Mouse (Mus musculus) embryo, embryonic 9.5 days (tissue): ENCODE results near the gene Spats2l.

Experiments used
- DNase-seq: peaks from one replicate; pipeline ENCODE4 v3.0.0-alpha.2; 2017; ENCODE audit errors: extremely low spot score

The Spats2l gene

DNA sequence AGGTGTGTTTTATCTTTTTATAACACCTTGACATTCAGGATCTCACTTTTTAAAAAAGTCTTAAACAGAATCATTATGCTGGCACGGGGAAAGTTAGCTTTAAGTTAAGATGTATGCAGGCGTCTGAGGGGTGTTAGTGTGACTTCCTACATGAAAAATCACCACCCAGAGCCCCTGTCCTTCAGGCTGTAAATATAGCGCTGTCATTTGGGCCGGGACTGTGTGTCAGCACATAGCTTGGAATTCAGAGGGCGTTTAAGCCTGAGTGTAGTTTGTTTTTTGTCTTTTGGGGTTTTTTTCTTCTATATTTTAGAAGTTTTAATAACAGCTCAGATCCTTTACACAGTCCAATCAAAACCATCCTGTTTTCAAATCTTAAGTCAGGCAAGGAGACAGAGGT, 115.8 kb downstream of the Spats2l start:
- no peak for DNase-seq

DNA sequence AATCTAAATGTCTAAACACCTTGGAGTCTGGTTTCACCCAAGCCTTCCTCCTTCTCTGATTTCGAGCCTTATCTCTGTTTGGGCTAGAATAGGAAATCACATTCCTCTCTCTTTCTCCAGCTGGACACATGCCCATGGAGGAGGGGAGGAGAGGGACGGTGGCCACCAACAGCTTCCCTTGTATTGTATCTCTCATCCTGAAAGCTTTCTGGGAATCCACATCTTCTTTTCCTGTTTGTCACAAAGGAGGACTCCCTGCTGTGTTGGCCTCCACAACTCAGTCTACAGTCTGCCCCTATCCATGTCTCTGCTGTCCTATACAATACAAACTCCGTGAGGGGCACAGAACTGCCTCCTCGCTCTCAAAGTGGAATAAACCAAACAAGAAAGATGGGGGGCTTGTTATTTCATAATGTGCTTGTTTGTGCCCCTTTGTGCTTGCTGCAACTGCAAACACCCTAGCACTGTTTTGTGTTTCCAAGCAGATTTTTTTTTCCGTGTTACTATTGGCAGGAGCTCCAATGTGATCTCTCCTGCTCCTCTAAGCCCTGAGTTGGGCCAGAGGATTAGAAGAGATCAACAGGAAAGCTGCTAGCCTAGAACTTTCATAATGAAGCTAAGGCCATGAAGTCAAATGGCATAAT, 116.4 kb downstream of the Spats2l start:
- DNase-seq, result peak; percentile 14

DNA sequence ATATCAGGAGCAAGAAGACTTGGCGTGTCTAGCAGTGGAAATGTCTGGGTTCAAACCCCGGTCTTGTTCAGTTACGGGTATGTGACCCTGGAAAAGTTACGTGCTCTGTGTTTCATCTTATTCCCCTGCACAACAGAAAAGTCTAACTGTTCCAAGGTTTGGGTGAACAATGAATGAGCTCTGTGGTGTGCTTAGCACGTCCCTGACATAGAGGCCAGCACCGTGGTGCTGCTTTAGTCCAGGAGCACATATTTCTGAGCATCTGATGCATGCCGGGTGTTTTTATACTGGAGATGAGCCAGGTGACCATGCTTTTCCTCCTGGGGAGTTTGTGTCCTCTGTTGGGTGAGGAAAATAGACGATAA, 116.9 kb downstream of the Spats2l start:
- no peak for DNase-seq

DNA sequence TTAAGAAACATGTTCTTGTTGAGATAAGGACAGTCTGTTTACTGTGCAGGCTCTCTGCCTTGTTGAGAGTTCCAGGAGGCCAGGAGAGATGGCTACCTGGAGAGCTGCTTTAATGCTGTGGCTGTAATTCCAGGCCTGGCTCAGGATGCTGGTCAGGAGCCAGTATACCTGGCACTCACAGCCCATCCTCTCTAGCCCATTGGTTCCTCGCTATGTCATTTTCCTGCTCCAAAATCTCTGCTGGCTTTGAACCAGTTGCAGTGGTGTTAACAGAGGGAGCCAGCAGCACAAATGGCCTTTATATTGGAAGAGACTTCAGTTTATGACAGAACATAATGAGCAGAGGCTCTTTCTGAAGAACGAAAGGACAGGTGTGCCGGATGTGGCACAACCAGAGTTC, 127.5 kb downstream of the Spats2l start:
- no peak for DNase-seq

DNA sequence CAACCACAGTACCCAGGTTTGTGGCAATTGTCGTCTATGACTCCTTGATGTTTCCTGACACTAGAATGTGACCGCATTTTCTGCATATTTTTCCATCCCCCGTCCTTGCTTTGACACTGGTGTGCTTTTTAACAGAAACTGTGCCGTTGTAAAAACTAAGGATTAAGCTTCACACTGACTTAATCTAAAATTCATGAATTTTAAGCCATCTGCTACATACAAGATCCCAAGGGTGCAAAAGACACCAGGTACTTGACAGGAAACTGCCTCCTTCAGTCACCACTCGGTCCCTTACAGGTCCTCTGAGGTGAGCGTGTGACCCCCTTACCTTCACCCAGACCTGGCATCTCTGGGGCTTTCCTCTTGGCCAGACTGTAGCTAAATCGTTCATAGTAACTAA, 129.8 kb downstream of the Spats2l start:
- DNase-seq, result no peak

DNA sequence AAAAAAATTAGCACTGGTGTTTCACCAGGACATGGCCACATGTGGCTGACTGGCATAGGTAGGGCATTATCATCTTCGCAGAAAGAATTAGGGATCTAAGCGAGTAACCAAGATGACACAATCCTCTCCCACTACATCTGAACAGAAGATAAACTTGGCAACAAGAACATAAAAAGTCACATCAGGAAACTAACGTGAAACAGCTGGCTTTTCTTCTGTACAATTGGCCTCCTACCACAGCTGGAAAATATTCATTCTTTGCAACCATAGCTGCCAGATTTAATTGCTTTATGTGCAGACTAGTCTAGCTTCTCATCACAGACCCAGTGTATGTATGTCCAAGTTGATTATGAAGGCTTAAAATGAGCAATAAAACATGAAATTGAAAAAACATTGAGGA, 131.9 kb downstream of the Spats2l start:
- no peak for DNase-seq

DNA sequence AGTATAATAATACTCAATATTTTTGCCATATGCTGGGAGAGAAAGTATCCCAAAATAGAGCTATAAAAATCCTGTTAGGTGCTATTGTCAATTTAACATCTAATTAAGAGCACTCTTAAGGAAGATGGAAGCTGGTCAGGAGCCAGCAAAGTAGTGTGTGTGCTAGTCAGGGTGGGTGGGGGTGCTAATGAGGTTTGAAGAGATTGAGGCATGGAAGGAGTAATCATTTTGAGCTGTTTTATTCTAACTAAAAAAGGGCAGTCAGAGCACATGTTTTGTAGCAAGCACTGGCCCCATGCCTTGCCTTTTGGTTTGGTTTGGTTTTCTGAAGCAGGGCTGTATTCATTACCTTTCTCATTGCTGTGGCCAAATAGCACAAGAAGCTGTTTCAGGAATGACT, 132.3 kb downstream of the Spats2l start:
- no peak for DNase-seq

DNA sequence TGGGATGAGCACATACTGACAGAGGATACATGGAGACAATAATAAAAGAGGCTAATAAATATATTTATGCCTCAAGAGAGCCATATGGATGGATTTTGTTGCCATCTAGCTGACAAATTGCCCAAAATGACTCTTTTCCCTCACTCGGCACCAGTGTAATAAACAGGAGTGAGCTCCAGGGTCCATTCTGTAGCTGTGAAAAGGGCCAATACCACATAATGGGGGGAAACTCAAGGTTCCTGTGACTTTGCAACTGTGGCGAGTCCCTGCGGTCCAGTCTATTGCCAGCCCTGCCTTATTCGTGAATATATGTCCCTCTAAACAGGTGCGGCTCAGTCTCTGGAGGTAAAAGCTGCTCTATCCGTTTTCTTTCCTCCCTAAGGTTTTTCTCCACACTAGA, 137.6 kb downstream of the Spats2l start:
- no peak for DNase-seq

DNA sequence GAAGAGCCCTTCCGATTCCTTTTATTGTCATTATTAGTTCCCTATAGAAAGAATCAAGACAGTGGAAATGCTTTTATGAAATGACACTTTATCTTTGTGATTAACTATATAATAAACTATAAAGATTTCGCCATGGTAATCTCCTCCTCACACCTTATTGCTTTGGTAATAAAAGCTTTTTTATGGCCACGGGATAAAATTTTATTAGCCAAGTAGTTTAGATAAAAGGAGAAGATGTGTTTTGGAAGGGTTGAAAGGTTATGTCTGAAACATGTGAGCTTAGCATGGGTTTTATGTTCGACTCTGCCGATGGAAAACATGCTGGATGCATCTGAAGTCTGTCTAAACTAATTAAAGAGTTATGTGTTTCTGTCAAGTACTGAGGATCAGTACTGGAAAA, 143.4 kb downstream of the Spats2l start:
- DNase-seq, result no peak

DNA sequence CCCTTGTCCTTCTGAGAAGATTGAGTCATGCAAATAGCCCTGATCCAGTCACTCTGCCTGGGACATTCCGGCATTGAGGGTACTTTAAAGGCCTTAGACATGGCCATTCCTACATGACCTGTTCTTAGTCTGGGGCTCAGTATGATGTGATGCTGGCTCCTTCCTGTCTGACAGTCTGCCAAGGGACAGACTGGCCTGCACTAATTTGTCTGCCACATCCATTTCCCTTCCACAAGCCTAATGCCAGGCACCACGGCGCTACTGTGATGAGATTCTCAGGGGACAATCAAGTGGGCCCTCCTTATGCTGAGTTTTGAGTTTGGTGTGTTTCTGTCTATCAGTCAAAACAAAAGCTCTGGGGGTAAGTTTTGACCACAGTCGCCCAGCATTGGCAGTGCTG, 144.6 kb downstream of the Spats2l start:
- no peak for DNase-seq

DNA sequence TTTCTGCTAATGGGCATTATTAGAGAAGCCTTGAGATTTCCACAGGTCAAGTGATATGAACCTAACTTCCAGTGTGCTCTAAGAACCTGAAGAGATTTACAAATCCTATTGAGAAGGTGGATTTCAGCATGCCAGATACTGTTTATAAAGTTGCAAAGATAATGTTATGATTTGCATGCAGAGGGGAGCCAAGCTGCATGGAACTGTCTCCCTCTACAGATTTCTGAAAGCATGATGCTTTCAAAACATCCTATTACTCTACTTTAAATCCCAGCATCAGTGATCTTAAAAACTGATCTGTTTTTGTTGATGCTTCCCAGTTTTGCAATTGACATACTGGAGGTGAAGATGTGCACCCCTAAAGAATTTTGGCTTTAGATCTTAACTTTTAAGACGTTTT, 160.3 kb downstream of the Spats2l start:
- no peak for DNase-seq

DNA sequence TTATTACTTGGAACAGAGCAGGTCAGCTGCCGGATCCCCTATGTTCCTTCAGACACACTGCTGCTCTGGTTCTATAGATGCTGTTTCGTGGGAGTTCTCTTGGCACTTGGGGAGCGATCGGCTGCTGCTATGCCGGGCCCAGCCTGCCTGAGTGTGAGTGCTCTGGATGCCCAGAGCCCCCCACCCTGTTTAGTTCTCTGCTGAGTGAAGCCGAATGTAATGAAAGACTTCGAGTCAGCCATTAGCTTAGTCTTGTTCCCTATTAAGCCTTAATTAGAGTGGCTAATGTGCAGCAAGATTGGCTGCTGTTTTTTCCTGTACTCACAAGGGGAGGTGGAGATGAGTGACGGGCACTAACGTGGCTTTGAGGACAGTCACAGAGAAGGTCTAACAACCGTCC, 166.7 kb downstream of the Spats2l start:
- DNase-seq, result no peak

DNA sequence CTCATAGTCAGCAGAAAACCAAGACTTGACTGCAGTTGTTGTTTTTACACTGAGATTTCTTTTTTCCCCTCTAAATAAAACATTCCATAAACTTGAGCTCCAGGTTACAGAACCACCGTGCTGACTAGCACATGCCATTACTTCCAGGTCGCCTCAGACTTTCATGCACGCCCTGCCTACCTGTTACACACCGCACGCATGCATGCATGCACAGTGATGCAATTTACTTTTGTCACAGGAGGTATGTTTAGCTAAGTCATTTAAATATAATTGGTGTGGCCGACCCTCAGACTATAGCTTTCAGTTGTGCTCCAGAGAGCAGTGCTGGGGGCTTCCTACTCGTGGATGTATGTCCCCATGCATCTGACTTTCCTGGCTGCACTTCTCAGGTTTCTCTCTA, 167.1 kb downstream of the Spats2l start:
- DNase-seq, result no peak

DNA sequence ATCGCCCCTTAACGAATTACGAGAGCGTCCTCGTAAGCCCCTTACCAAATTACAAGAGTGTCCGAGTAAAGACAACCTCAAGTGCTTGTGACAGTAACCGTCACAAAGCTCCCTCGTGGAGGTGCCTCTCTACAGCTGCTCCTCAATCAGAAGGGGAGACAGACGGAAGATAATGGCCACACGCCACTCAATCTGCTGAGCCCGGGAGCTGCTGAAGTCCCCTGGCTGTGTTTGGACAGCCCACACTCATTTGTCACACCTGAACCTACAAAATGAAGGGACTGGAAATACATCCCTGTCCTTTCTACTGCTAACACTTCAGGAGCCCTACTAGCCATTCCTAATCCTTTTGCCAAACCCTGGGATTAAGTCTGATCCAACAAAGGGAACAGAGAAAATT, 167.8 kb downstream of the Spats2l start:
- DNase-seq, result no peak

DNA sequence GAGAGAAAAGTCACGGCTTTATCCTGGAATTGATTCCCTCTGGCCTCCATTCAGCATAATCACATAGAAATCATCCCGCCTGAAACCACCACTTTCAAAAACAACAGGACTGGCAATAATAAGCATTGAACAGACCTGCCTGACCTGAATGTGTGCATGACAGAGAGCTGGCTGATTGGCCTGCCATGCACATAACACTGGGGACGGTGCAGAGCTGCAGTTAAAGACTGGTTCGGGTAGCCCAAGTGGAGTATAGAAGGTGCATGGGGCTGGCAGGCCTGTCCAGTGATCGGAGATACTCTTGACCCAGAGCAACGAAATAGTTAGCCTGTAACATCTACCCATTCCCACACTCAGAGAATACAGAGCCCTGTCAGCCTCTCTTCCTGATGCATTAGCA, 168.3 kb downstream of the Spats2l start:
- DNase-seq, result no peak

DNA sequence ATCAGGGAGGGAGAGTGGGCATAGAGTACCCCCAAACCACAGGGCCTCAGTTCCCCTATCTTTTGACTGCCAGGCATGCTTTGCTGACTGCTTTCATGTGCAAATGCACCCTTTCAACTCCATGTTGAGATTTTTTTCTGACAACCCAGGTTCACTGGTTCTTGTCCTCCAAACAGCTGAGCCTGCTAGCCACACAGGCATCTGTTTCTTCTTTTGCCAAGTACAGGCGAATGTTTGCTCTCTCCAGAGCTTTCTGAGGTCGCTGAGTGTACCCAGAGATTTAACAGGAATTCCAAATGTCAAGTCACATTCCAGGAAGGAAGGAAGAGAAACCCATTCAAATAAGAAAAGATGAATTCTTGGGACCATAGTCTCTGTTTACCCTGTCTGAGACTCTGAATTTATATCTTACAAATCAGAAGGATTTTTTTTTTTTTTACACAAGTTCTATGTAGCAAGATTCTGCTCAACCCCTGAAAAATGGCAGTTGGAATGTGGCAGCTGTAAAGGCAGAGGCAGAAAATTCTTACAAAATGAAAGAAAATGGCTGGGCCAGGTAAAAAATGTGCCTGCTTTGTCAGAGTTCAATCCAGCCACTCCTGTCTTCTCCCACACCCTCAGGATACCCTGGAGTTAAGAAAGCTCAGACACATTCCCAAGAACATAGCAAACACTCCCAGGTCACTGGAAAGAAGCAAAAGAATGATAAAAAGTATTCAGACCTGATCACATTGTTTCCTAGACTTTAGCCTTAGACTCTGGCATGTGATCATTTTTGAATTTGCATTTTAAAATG, 173.8 kb downstream of the Spats2l start:
- no peak for DNase-seq

DNA sequence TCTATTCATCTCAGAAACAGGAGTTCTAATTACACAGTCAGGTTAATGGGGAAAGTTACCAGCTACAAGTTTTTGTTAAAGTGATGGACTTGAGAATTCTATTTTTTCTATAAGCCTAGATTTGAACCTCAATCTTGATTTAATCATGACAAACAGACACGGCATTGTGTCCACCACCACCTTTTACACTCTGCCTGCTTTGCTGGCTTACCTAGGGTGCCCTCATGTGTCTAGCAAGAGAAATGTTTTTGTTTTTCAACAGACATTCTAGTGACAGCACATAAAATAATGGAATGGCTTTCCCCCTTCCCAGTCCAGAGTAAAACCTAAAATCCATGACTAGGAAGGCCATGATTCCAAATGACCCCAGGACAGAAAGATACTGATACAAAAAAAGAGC, 175.2 kb downstream of the Spats2l start:
- DNase-seq, result no peak

DNA sequence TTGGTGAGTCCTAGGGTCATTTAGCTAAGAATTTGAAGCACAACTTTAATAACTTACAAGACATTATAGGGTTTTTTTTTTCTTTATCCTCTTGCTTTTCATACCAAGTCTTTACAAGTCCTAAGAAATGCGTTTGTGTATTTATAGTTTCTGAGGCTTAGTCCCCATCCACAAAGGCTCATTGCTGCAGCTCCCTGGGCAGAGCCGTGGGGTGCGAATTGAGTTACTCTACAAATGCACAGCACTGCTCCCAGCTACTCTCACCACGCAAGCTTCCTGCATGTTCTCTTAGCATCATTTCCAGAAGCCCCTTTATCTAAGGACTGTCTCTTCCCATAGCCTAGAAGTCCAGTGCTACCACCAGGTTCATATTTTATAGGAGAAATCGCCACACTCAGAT, 175.8 kb downstream of the Spats2l start:
- no peak for DNase-seq

DNA sequence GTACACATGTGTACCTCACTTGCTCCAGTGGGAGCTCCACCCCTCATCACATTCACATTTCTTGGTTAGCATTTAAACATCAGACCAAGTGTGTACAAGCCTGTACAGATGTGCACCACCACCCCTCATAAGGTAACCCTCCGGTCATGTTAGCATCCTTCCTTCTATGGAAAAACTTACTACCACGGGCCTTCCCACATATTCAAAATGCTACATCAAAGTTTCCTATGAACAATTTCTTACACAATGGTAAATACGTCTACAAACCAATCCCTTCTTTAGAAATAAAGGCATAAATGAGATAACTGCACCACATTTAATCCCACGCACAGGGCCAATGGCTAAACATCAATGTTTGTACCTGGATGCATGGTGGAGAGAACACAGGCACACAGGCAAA, 178.5 kb downstream of the Spats2l start:
- DNase-seq, result no peak

DNA sequence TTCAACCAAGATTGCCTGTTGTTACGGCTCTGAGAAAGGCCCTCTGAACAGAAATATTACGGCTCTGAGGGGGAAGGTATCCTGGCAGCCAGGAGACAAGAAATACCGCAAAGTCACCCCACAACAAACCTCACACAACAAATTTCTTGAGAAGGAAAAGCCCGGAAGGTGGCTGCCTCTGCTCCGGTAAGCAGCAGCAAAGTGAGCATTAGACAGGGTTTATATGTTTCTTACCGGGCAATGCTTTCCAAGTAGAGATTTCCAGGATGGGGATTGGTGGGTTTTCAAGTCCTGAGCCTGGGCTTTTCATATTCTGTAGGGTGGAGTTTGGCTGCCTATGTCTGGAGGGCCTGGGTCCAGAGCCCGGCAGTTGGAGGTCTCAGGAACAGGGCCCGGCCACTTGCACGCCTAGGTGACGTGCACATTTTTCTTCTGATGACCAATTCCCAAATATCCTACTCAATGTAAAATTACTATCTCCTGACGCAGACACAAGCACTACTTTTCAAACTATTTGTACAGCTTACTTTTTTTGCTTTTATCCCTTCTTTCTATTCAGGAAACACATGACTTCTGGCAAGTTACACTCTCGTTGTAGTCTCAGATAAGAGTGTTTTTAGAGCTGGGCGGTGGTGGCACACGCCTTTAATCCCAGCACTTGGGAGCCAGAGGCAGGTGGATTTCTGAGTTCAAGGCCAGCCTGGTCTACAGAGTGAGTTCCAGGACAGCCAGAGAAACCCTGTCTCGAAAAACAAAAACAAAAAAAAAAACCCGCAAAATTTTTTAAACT, 179.8 kb downstream of the Spats2l start:
- no peak for DNase-seq

DNA sequence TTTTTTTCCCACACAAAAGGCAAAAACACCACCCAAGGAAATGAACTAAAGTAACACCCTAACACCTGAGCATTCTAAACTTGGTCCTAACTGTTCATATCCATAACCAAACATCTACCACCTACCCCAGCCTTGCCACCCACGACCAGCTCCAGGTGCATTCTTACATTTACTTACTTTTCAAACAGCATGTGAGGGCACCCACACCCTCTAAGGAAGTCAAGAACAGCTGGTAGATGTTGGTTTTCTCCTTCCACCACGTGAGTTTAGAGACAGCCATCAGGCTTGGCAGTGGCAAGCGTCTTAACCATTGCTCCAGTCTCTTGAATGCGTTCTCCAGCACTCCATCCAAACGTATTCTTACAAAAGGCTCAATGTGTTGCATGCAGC, 180.4 kb downstream of the Spats2l start:
- DNase-seq, result no peak

DNA sequence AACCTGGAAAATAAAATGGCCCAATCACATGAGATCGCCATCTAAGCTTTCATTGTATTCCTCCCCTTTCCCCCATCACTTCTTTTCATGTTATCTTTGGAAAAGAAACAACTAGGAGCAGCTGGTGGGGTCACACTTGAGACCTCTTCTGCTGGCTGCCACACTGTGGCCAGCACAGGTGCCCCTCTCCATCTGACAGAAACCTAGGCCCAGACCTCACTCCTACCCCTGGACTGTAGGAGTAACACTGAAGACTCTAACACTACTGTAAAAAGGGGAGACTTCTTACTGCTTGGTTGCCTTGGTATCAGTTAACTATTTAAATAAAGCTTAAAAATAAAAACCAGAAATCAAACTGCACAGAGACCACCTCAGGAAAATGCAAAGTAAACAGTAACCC, 181.8 kb downstream of the Spats2l start:
- DNase-seq, result no peak
